Mouse (Mus musculus) liver, adult 2 months (tissue): ENCODE results near the gene Ube2c.

Source experiments
- CTCF ChIP-seq: fragments of 200-500 bp; IDR thresholded peaks from 2 replicates; pipeline ENCODE4 v1.5.1; 2011; ENCODE audit warnings: low read depth, low read length, control low read depth
- POLR2A ChIP-seq: fragments of 200-500 bp; IDR thresholded peaks from 2 replicates; pipeline ENCODE4 v1.6.1; 2011; ENCODE audit warnings: low read length, control low read depth; ENCODE audit not compliant: insufficient read depth; ENCODE audit errors: extremely low read depth

GRCm38 (mm10) chr2:164737377-164738090 lies 32.2 kb upstream of the Ube2c start:
- TF ChIP-seq POLR2A (no peak), CTCF (no peak)
